Mouse (Mus musculus) midbrain, embryonic 10.5 days (tissue): ENCODE results near the gene Slc38a9. TPM values are rescaled to one million over a fixed set of nuclear protein-coding genes. Genes with fewer than 3 reads are reported as not detected.

Experiments
- polyA plus RNA-seq: library from polyadenylated mRNA; unstranded; fragments of >200 nt; fragmentation: Nextera tagmentation; extraction: Ambion mirVana; gene quantifications from 2 replicates; pipeline ENCODE4 v1.2.1, GENCODE M21; 2016

The Slc38a9 gene
- polyA plus RNA-seq, 1 experiment from 2014 or later, result 15.5 TPM

Other genes with a start within 250 kb of the Slc38a9 start
- 21.6 and 28.4 TPM in 2 replicates for gene Il6st, start 196.7 kb upstream of the Slc38a9 start, polyA plus RNA-seq
- gene Il31ra, start 66.4 kb upstream of the Slc38a9 start, polyA plus RNA-seq, result not detected in 2 replicates
- 0.52 and 0.56 TPM in 2 replicates for gene Ddx4, start 8.3 kb upstream of the Slc38a9 start, polyA plus RNA-seq
- 22.3 and 22.6 TPM in 2 replicates for gene Plpp1, start 140.0 kb downstream of the Slc38a9 start, polyA plus RNA-seq